Mouse (Mus musculus) cerebellum, adult 9-11 months (tissue): Measurements from ENCODE around the gene Nek8.
A peak's percentile ranks its signal among the peaks of the same experiment; 100 is the strongest.
"Not testable (repeated sequence)": the region's sequence is repeated elsewhere in the genome, so short reads cannot be mapped to it uniquely, and the experiment has no call there.

Source experiments
- DNase-seq: peaks from one replicate; pipeline ENCODE4 v3.0.0; 2022

Gene Nek8

GRCm38 (mm10) chr11:78140665-78141064, 35.8 kb downstream of the Nek8 start:
- no peak for DNase-seq

GRCm38 (mm10) chr11:78138023-78138422, 38.5 kb downstream of the Nek8 start:
- DNase-seq: no peak

- no peak for DNase-seq
These were observed 38.9 kb downstream of the Nek8 start for GRCm38 (mm10) chr11:78137584-78137983.

GRCm38 (mm10) chr11:78136132-78136531, 40.3 kb downstream of the Nek8 start:
- no peak for DNase-seq

GRCm38 (mm10) chr11:78135314-78135713, 41.2 kb downstream of the Nek8 start:
- not testable (repeated sequence) for DNase-seq

GRCm38 (mm10) chr11:78134344-78134743, 42.1 kb downstream of the Nek8 start:
- DNase-seq: no peak

- no peak for DNase-seq
These were observed 42.6 kb downstream of the Nek8 start for GRCm38 (mm10) chr11:78133915-78134314.

GRCm38 (mm10) chr11:78129458-78129857, 47.0 kb downstream of the Nek8 start:
- no peak for DNase-seq

GRCm38 (mm10) chr11:78126739-78127138, 49.7 kb downstream of the Nek8 start:
- no peak for DNase-seq

GRCm38 (mm10) chr11:78125691-78126090, 50.8 kb downstream of the Nek8 start:
- no peak for DNase-seq

GRCm38 (mm10) chr11:78123782-78124181, 52.7 kb downstream of the Nek8 start:
- DNase-seq: no peak

GRCm38 (mm10) chr11:78122815-78123214, 53.7 kb downstream of the Nek8 start:
- DNase-seq: no peak

GRCm38 (mm10) chr11:78121176-78121575, 55.3 kb downstream of the Nek8 start:
- peak; percentile 32 for DNase-seq

- no peak for DNase-seq
These were observed 56.6 kb downstream of the Nek8 start for GRCm38 (mm10) chr11:78119898-78120297.

- DNase-seq: no peak
These were observed 58.0 kb downstream of the Nek8 start for GRCm38 (mm10) chr11:78118467-78118866.

GRCm38 (mm10) chr11:78116146-78116410, 60.4 kb downstream of the Nek8 start:
- DNase-seq: no peak
